Mouse (Mus musculus): ENCODE measurements around the gene Opalin.

DNA sequence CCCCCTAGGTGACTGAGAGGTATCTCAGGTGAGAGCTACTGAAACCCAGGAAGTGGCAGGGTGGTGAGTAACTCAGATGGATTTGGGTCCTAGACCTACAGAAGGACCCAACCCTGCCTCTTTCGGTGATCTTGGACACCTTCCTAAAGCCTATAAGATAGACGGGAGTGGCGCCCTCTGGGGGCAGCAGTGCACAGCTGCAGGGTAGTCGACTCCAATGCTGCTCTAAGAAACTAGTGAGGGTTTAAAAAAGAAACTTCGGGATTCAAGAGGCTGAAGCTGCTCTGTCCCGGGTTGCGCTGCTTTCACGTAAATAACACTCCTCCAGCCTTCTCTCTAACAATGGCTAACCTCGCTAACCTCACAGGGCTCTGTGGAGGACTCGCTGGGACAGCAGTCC lies 23.4 kb downstream of the Opalin start:
- peak; percentile 41; the same call in 1 of the 2 replicates for TF ChIP-seq CTCF (IDR thresholded peaks at IDR 0.05; ENCODE audit: extremely low read depth, insufficient read depth, low read length)
- no peak for TF ChIP-seq POLR2A (IDR thresholded peaks at IDR 0.05; ENCODE audit: extremely low read depth, insufficient read depth, low read length)
